Mouse (Mus musculus): ENCODE data around the gene Smarcd1.
"Not testable (repeated sequence)": the region's sequence is repeated elsewhere in the genome, so short reads cannot be mapped to it uniquely, and the experiment has no call there.

Gene Smarcd1

GRCm38 (mm10) chr15:99682880-99683279 lies 19.0 kb upstream of the Smarcd1 start:
- no peak for DNase-seq (ENCODE audit: extremely low read depth, low read depth, low spot score)

GRCm38 (mm10) chr15:99684156-99684555 lies 17.8 kb upstream of the Smarcd1 start:
- DNase-seq (ENCODE audit: extremely low read depth, low read depth, low spot score), result no peak

DNA sequence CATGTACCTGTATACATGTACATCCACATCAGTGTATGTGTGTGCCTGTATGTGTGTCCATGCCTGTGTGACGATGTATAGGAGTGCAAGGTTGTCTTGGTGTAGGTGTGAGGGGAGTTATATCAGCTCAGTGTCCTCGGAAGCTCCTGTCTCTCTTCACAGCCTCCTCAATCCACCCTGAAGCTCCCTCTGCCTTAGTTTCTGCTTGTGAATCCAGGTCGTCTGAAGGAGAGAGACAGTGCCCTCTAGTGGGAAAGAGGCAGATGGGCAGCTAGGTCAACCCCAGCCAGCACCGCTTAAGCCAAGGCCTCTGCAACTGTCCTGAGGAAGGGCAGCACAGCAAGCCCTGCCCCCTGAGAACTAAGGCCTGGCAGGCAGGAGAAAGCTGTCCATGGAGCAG lies 13.2 kb upstream of the Smarcd1 start:
- no peak for DNase-seq (ENCODE audit: extremely low read depth, low read depth, low spot score)

- no peak for DNase-seq (ENCODE audit: extremely low read depth, low read depth, low spot score)
Observed at GRCm38 (mm10) chr15:99690924-99691323, 11.0 kb upstream of the Smarcd1 start.

DNA sequence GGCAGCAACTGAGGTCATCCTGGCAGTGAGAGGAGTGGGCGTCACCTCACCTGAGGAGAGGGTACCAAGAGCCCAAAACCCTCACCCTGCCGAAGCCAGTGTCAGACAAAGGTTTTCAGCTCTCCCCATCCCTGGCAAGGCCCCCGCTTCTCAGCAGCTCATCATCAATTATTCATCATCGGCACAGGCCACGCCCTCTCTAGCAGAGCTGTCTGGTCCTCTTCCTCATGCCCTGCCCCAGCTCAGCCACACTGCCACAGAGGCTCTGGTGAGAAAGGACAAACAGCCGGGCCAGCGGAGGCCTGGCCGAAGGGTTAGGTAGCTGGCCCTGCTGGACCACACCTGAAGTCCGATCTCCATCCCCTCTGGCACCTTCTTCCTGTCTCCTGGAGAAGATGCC lies 10.0 kb upstream of the Smarcd1 start:
- DNase-seq (ENCODE audit: extremely low read depth, low read depth, low spot score), result no peak

DNA sequence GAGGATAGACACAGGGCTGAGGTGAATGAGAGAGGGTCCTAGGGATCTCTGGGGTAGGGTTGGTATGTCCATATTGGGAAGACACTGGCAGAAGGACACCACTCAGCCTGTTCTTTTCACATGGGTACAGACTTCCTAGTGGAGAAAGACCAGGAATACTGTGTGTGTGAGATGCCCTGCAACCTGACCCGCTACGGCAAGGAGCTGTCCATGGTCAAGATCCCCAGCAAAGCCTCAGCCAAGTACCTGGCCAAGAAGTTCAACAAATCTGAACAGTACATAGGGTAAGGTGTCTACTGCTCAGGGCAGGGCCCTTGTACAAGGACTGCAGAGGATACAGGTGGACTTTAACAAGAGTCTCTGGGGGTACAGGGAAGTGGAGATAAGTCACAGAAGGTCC lies 4.6 kb upstream of the Smarcd1 start:
- DNase-seq (ENCODE audit: extremely low read depth, low read depth, low spot score), result no peak

- DNase-seq (ENCODE audit: extremely low read depth, low read depth, low spot score), result no peak
Observed at GRCm38 (mm10) chr15:99698533-99699085, 3.3 kb upstream of the Smarcd1 start.

- DNase-seq (ENCODE audit: extremely low read depth, low read depth, low spot score), result no peak
Observed at GRCm38 (mm10) chr15:99699715-99700114, 2.2 kb upstream of the Smarcd1 start.

DNA sequence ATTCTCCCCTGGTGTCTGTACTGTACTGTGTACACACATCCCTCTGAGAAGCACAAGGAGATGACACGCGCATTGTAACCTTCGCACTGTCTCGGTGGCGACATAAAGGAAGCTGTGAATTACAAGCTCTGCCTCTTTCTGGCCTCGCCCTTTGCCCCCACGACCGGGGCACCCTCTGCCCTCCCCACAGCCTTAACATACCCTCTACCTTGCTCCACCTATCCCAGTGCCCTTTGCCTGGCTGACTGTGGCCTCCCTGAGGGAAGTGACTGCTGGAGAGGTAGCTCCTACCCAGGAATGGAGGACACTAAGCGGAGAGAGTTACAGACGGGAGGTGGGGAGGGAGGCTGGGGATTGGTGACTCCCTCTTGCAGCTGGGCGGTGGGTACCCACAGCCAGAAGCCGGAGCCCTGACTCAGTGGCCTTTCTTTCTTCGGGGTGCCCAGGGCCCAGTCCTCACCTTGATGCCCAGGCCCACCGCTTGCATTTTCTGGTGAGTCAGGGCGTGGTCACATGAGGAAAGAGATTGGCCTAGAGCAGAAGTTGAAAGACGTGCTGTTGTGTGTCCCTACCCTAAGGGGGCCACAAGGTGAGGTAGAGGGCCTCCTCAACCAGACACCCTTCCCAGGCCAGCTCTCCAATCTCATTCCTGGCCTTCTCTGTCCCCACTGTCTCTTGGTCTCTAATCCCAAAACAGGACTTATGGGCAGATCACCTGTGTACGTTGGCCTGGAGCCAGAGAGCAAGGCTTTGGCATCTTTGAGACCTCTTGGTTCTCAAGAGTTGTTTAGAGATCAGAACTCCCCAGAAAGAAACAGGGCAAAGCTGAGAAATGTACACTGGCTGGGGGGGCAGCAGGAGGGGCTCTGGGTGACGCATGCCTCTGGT lies 1.5 kb upstream of the Smarcd1 start:
- DNase-seq (ENCODE audit: extremely low read depth, low read depth, low spot score), result no peak

DNA sequence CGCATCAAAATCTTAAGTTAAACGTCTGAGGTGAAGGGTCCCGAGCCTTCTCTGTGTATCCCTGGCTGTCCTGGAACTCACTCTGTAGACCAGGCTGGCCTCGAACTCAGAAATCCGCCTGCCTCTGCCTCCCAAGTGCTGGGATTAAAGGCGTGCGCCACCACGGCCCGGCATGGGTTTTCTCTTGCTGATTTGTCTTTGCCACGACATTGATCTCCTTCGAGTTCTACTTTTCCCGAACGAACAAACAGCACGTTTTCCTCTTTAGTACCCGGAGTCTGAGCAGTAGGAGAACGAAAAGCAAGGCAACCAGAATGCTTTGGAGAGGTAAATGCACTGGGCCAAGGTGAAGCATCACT lies 310 bp upstream of the Smarcd1 start:
- DNase-seq (ENCODE audit: extremely low read depth, low read depth, low spot score), result not testable (repeated sequence)

DNA sequence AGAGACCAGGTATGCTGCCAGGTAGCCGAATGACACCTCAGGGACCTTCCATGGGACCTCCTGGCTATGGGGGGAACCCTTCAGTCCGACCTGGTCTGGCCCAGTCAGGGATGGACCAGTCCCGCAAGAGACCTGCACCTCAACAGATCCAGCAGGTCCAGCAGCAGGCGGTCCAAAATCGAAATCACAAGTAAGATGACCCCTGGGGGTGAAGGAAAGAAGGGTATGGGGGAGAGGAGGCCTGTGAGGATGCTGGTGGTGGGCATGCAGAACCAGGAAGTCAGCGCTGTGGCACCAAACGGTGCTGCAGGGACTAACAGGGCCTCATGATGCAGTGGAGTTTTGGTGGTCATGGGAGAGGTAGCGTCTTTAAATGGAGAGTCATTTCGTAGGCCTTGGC lies 1.2 kb downstream of the Smarcd1 start:
- no peak for DNase-seq (ENCODE audit: extremely low read depth, low read depth, low spot score)

DNA sequence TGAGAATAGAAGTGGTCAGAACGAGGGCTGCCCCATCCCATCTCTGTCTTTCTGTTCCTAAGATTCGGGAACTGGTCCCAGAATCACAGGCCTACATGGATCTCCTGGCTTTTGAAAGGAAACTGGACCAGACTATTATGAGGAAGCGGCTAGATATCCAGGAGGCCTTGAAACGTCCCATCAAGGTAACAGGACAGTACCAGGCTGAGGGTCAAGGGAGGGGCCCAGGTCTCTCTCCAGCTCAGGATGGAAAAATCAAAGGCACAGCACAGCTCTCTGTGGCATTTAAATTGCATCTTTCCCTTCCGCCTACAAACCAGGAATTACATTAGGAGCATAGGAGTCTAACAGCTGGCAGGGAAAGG lies 1.7 kb downstream of the Smarcd1 start:
- no peak for DNase-seq (ENCODE audit: extremely low read depth, low read depth, low spot score)

DNA sequence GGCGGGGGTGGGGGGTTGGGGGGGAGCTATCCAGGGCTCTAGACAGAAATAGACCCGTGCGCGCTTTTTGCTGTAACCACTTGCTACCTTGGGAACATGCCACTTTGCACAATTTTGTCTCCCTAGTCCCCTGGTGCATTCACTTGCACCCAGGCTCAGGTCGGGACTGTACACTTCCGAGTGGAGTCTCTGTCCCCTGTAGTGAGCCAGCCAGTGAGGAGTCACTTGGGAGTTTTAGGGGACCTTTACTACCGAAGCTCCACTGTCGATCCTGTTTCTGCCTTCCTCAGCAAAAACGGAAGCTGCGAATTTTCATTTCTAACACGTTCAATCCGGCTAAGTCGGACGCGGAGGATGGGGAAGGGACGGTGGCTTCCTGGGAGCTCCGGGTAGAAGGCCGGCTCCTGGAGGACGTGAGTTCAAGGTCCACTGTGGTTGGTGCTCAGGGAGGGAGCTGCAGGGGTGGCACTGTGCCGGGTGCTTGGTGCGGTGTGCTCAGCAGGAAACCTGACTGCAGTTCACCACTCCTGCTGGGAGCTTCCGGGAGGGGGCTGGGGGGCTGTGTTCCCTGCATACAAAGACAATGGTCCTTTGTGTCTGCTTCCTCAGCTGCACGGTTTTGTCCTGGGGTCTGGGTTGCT lies 2.2 kb downstream of the Smarcd1 start:
- no peak for DNase-seq (ENCODE audit: extremely low read depth, low read depth, low spot score)

GRCm38 (mm10) chr15:99704881-99705280 lies 3.0 kb downstream of the Smarcd1 start:
- DNase-seq (ENCODE audit: extremely low read depth, low read depth, low spot score), result no peak

GRCm38 (mm10) chr15:99705440-99706048 lies 3.6 kb downstream of the Smarcd1 start, which contains the start of gene Gm17349:
Gm17349 (minus strand) TSS chr15:99705490.
- DNase-seq (ENCODE audit: extremely low read depth, low read depth, low spot score), result no peak

DNA sequence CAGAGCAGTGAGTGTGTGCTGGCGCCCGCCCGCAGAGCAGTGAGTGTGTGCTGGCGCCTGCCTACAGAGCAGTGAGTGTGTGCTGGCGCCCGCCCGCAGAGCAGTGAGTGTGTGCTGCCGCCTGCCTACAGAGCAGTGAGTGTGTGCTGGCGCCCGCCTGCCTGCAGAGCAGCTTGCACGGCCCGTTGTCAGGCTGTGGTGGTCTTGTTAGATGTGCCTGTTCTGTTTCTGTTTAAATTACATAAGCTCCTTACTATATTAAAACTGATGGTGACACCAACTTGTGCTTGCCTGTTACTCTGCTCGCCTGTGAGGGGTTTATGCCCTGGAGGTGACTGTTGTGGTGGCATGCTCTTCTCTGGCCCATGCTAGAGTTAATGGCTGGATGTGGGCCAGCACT lies 6.2 kb downstream of the Smarcd1 start:
- DNase-seq (ENCODE audit: extremely low read depth, low read depth, low spot score), result no peak

- no peak for DNase-seq (ENCODE audit: extremely low read depth, low read depth, low spot score)
Observed at GRCm38 (mm10) chr15:99710221-99711190, 8.6 kb downstream of the Smarcd1 start.

DNA sequence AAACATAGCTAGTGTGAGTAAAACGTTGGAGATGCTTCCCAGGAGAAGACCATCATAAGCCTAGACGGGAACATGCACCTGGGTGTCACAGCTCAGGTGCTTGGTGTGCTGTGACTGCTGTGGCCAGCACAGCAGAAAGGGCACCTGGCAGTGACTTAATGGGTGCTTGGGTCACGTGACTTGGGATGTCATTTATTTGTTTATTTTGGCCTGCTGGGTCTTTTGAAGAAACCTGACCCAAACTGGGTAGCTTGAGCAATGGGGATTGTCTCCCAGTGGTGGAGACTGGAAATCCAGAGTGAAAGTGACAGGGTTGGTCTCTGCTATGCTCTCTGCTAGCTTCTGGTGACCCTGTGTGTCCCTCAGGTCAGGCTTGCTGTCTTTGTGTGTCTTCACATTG lies 9.6 kb downstream of the Smarcd1 start:
- DNase-seq (ENCODE audit: extremely low read depth, low read depth, low spot score), result no peak

GRCm38 (mm10) chr15:99712666-99713559 lies 11.0 kb downstream of the Smarcd1 start:
- no peak for DNase-seq (ENCODE audit: extremely low read depth, low read depth, low spot score)

- no peak for DNase-seq (ENCODE audit: extremely low read depth, low read depth, low spot score)
Observed at GRCm38 (mm10) chr15:99713569-99713968, 11.6 kb downstream of the Smarcd1 start.
